Mouse (Mus musculus) stomach, postnatal 0 days (tissue): ENCODE measurements around the gene Hoxc11.

Source experiments
- CTCF ChIP-seq: IDR thresholded peaks from 2 replicates; pipeline ENCODE4 v1.5.1; 2016; ENCODE audit warnings: antibody characterized with exemption, low read depth, mild to moderate bottlenecking, moderate library complexity
- EP300 ChIP-seq: optimal IDR thresholded peaks from 2 replicates; pipeline ENCODE3; 2016; ENCODE audit warnings: antibody characterized with exemption

- no peak for TF ChIP-seq CTCF
- TF ChIP-seq EP300: no peak
Observed at GRCm38 (mm10) chr15:102981379-102982288, 27.4 kb downstream of the Hoxc11 start.
